Mouse (Mus musculus): ENCODE data around the gene Elp4. TPM values are rescaled to one million over a fixed set of nuclear protein-coding genes. Genes with fewer than 3 reads are reported as not detected.
A peak's percentile ranks its signal among the peaks of the same experiment; 100 is the strongest.

Elp4 gene
- total and polyA plus RNA-seq, 3 experiments = 15.8 to 16.0 TPM; not detected in 1

- Histone ChIP-seq H3K27ac (ENCODE audit: control insufficient read depth, low read depth, low read length) (no peak overlapping the region), H3K79me2 (ENCODE audit: control insufficient read depth, insufficient read depth, low read length, poor library complexity) (peaks cover 6% of the 10 kb centered on the region; the same call in 1 of the 2 replicates), H3K4me3 (ENCODE audit: control insufficient read depth in 1 of 2, insufficient read depth in 1 of 2, low read depth in 2 of 2, low read length in 2 of 2) (no peak overlapping the region), H3K27me3 (ENCODE audit: control insufficient read depth in 1 of 2, insufficient read depth in 2 of 2, low read length in 2 of 2) (no peaks in the 10 kb centered on the region), H3K36me3 (ENCODE audit: control insufficient read depth in 1 of 2, insufficient read depth in 2 of 2, low read length in 2 of 2) (peaks cover 1 to 8% of the 10 kb centered on the region in 2 experiments; a peak in 3 of 4 replicates), H3K4me1 (ENCODE audit: control insufficient read depth in 1 of 2, insufficient read depth in 2 of 2, low read length in 2 of 2) (peaks cover under 1 to 1% of the 10 kb centered on the region in 2 experiments; a peak in 2 of 4 replicates), H3K9me3 (replicated peaks; ENCODE audit: insufficient read depth, low read length) (no peaks in the 10 kb centered on the region), H3K9ac (ENCODE audit: control insufficient read depth, low read depth, low read length, poor library complexity, severe bottlenecking) (no peak overlapping the region)
- DNase-seq (ENCODE audit: low read depth, low spot score) = no peak
- TF ChIP-seq MYB (IDR thresholded peaks at IDR 0.05; ENCODE audit: low read depth, low read length) (no peak), USF1 (IDR thresholded peaks at IDR 0.05; ENCODE audit: low read depth, low read length) (no peak), CHD1 (IDR thresholded peaks at IDR 0.05; ENCODE audit: low read depth, low read length) (no peak), HCFC1 (IDR thresholded peaks at IDR 0.05; ENCODE audit: low read depth, low read length) (no peak), SMC3 (IDR thresholded peaks at IDR 0.05; ENCODE audit: low read depth, low read length) (no peak), CTCF (IDR thresholded peaks at IDR 0.05 in 2 of 3, conservative IDR thresholded peaks at IDR 0.05 in 1 of 3; ENCODE audit: control insufficient read depth in 1 of 3, insufficient read depth in 1 of 3, low read depth in 2 of 3, low read length in 3 of 3, poor library complexity in 1 of 3, severe bottlenecking in 1 of 3) (no peak), ZNF384 (IDR thresholded peaks at IDR 0.05; ENCODE audit: low read depth, low read length) (no peak), RAD21 (IDR thresholded peaks at IDR 0.05; ENCODE audit: low read depth, low read length) (no peak), NELFE (IDR thresholded peaks at IDR 0.05; ENCODE audit: low read depth, low read length) (no peak), USF2 (IDR thresholded peaks at IDR 0.05; ENCODE audit: borderline replicate concordance in 1 of 2, insufficient read depth in 1 of 2, low read depth in 1 of 2, low read length in 2 of 2) (no peak), MYC (IDR thresholded peaks at IDR 0.05; ENCODE audit: low read depth, low read length) (no peak), ETS1 (IDR thresholded peaks at IDR 0.05; ENCODE audit: low read depth, low read length) (no peak), MEF2A (IDR thresholded peaks at IDR 0.05; ENCODE audit: extremely low read depth, insufficient replicate concordance, low read depth, low read length, poor library complexity, severe bottlenecking) (no peak)
These were observed 6.2 kb upstream of the Elp4 start for GRCm38 (mm10) chr2:105910611-105911010.

- Histone ChIP-seq H3K9me3 (replicated peaks; ENCODE audit: insufficient read depth, low read length) (no peaks in the 10 kb centered on the region), H3K36me3 (ENCODE audit: control insufficient read depth in 1 of 2, insufficient read depth in 2 of 2, low read length in 2 of 2) (peaks cover 0 to 9% of the 10 kb centered on the region in 2 experiments; a peak in 3 of 4 replicates), H3K9ac (ENCODE audit: control insufficient read depth, low read depth, low read length, poor library complexity, severe bottlenecking) (no peak overlapping the region), H3K4me3 (ENCODE audit: control insufficient read depth in 1 of 2, insufficient read depth in 1 of 2, low read depth in 2 of 2, low read length in 2 of 2) (no peak overlapping the region), H3K79me2 (ENCODE audit: control insufficient read depth, insufficient read depth, low read length, poor library complexity) (peaks cover 15% of the 10 kb centered on the region), H3K27ac (ENCODE audit: control insufficient read depth, low read depth, low read length) (no peak overlapping the region), H3K27me3 (ENCODE audit: control insufficient read depth in 1 of 2, insufficient read depth in 2 of 2, low read length in 2 of 2) (no peaks in the 10 kb centered on the region), H3K4me1 (ENCODE audit: control insufficient read depth in 1 of 2, insufficient read depth in 2 of 2, low read length in 2 of 2) (peaks cover 2 to 3% of the 10 kb centered on the region in 2 experiments; a peak in 2 of 4 replicates)
- peak; percentile 62 for DNase-seq (ENCODE audit: low read depth, low spot score)
- TF ChIP-seq RAD21 (IDR thresholded peaks at IDR 0.05; ENCODE audit: low read depth, low read length) = peak; percentile 74
- TF ChIP-seq ETS1 (IDR thresholded peaks at IDR 0.05; ENCODE audit: low read depth, low read length) = no peak
- TF ChIP-seq MYB (IDR thresholded peaks at IDR 0.05; ENCODE audit: low read depth, low read length) = no peak
- no peak for TF ChIP-seq MEF2A (IDR thresholded peaks at IDR 0.05; ENCODE audit: extremely low read depth, insufficient replicate concordance, low read depth, low read length, poor library complexity, severe bottlenecking)
- no peak for TF ChIP-seq POLR2A (IDR thresholded peaks at IDR 0.05; ENCODE audit: control insufficient read depth in 1 of 2, insufficient read depth in 1 of 2, low read depth in 1 of 2, low read length in 2 of 2, poor library complexity in 1 of 2)
- TF ChIP-seq SMC3 (IDR thresholded peaks at IDR 0.05; ENCODE audit: low read depth, low read length) = peak; percentile 71
- TF ChIP-seq ELF1 (IDR thresholded peaks at IDR 0.05; ENCODE audit: low read depth, low read length) = no peak
- TF ChIP-seq ZMIZ1 (IDR thresholded peaks at IDR 0.05; ENCODE audit: low read depth, low read length) = no peak
- TF ChIP-seq MAFK (IDR thresholded peaks at IDR 0.05; ENCODE audit: borderline replicate concordance, low read depth, low read length) = no peak
- no peak for TF ChIP-seq EP300 (IDR thresholded peaks at IDR 0.05; ENCODE audit: low read depth in 1 of 2, low read length in 2 of 2)
- no peak for TF ChIP-seq NRF1 (IDR thresholded peaks at IDR 0.05; ENCODE audit: insufficient read depth, low read depth, low read length, poor library complexity, severe bottlenecking)
- peak; percentile 49; the same call in 1 of the 2 replicates for TF ChIP-seq SIN3A (IDR thresholded peaks at IDR 0.05; ENCODE audit: low read length)
- no peak for TF ChIP-seq MAZ (IDR thresholded peaks at IDR 0.05; ENCODE audit: low read depth, low read length)
- no peak for TF ChIP-seq E2F4 (IDR thresholded peaks at IDR 0.05; ENCODE audit: borderline replicate concordance, low read depth, low read length)
- no peak for TF ChIP-seq UBTF (IDR thresholded peaks at IDR 0.05; ENCODE audit: borderline replicate concordance, insufficient read depth, low read depth, low read length)
- peak; percentile 60 for TF ChIP-seq ZC3H11A (IDR thresholded peaks at IDR 0.05; ENCODE audit: low read depth, low read length)
- TF ChIP-seq CTCF (IDR thresholded peaks at IDR 0.05 in 2 of 3, conservative IDR thresholded peaks at IDR 0.05 in 1 of 3; ENCODE audit: control insufficient read depth in 1 of 3, insufficient read depth in 1 of 3, low read depth in 2 of 3, low read length in 3 of 3, poor library complexity in 1 of 3, severe bottlenecking in 1 of 3) = peak in 1 of 3 experiments; percentile 62; a peak in 3 of 6 replicates
- no peak for TF ChIP-seq CHD1 (IDR thresholded peaks at IDR 0.05; ENCODE audit: low read depth, low read length)
- no peak for TF ChIP-seq GABPA (IDR thresholded peaks at IDR 0.05; ENCODE audit: low read depth, low read length)
- TF ChIP-seq BHLHE40 (IDR thresholded peaks at IDR 0.05; ENCODE audit: borderline replicate concordance, low read depth, low read length) = no peak
- no peak for TF ChIP-seq USF2 (IDR thresholded peaks at IDR 0.05; ENCODE audit: borderline replicate concordance in 1 of 2, insufficient read depth in 1 of 2, low read depth in 1 of 2, low read length in 2 of 2)
- no peak for TF ChIP-seq ZNF384 (IDR thresholded peaks at IDR 0.05; ENCODE audit: low read depth, low read length)
These were observed 4.0 kb upstream of the Elp4 start for GRCm38 (mm10) chr2:105908351-105908750.

Data from MEL (cell line).